Comparison of ENCODE assay signal across 8 mouse cellular contexts in genomic region chr3:88591950-88592731, GRCm38 (mm10). TPM values are rescaled to one million over a fixed set of nuclear protein-coding genes. Genes with fewer than 3 reads are reported as not detected.
DNase-seq lines count a peak whose midpoint lies in the region; ATAC-seq and TF ChIP-seq lines count a peak whose summit lies in the region.

No protein-coding gene starts in this region.

- peaks cover 84% of the 10 kb centered on the region for H3K4me1 ChIP-seq in E14TG2a.4 (replicated peaks; ENCODE audit: low read depth, low read length)
- H3K4me1 ChIP-seq in heart, embryonic 15.5 days (replicated peaks): peaks cover 34% of the 10 kb centered on the region

- H3K4me3 ChIP-seq in E14TG2a.4 (replicated peaks; ENCODE audit: low read length): peak overlapping the region; percentile 23; the same call in 1 of the 2 replicates
- no peak overlapping the region for H3K4me3 ChIP-seq in heart, embryonic 15.5 days

- WGBS in heart, embryonic 15.5 days: 27% methylated on average over 9 of the region's 9 CpGs

- H3K4me2 ChIP-seq in heart, embryonic 15.5 days: peak overlapping the region; percentile 28

- H3K36me3 ChIP-seq in E14TG2a.4 (ENCODE audit: insufficient read depth, low read length): peaks cover 43% of the 10 kb centered on the region
- peaks cover 16% of the 10 kb centered on the region for H3K36me3 ChIP-seq in heart, embryonic 15.5 days

- no peak for ATAC-seq in heart, embryonic 15.5 days (replicated peaks; ENCODE audit: insufficient number of reproducible peaks, insufficient read depth, low FRiP score, low read depth)

- intact Hi-C loops in heart, postnatal 25 days (cut with DNase I): loop anchor here (2.0 kb wide), 1 partner anchor 147 kb away; no protein-coding TSS in a partner anchor

- H3K9ac ChIP-seq in heart, embryonic 15.5 days: no peak overlapping the region

- DNase-seq in heart, adult 18-20 months: peak; percentile 53 to 81
- no peak for DNase-seq in heart, postnatal 25 days (ENCODE audit: low spot score)
- DNase-seq in cerebellum, postnatal 14 days: peak; percentile 63 to 74
- DNase-seq in layer of hippocampus, adult 9-10 months (ENCODE audit: low spot score): peak; percentile 58
- DNase-seq in mesoderm, embryonic 11.5 days (ENCODE audit: low read depth, low spot score): peak; percentile 76
- peak; percentile 53 for DNase-seq in thymus, postnatal 4 days

- H3K9me3 ChIP-seq in E14TG2a.4 (ENCODE audit: low read length): no peaks in the 10 kb centered on the region
- no peaks in the 10 kb centered on the region for H3K9me3 ChIP-seq in heart, embryonic 15.5 days (replicated peaks)

- TF ChIP-seq CTCF in E14TG2a.4 (conservative IDR thresholded peaks at IDR 0.05; ENCODE audit: low read length): peak; percentile 67

- no peaks in the 10 kb centered on the region for H3K27me3 ChIP-seq in E14TG2a.4 (ENCODE audit: insufficient read depth, low read length)
- H3K27me3 ChIP-seq in heart, embryonic 15.5 days: no peaks in the 10 kb centered on the region

- H3K27ac ChIP-seq in heart, embryonic 15.5 days: peak overlapping the region; percentile 13; the same call in 1 of the 2 replicates

RNA-seq across cellular contexts. Expression of gene Arhgef2, which starts 13.6 kb away (rescaled TPM):
- 10 to 100 TPM; 32.3 to 32.9 TPM for total RNA-seq in heart, adult 18-20 months (2021)
- total RNA-seq in heart, postnatal 25 days (2021): 10 to 100 TPM; 42.6 to 51.8 TPM
- 72.8 and 82.5 TPM in 2 replicates for polyA plus RNA-seq in heart, embryonic 15.5 days (2015; fragmentation: Nextera tagmentation; extraction: Ambion mirVana)

RNA-seq across cellular contexts. Expression of gene Ssr2, which starts 16.5 kb away (rescaled TPM):
- 10 to 100 TPM; 60.8 to 65.5 TPM for total RNA-seq in heart, adult 18-20 months (2021)
- 10 to 100 TPM; 80.7 to 93.3 TPM for total RNA-seq in heart, postnatal 25 days (2021)
- 164 and 178 TPM in 2 replicates for polyA plus RNA-seq in heart, embryonic 15.5 days (2015; fragmentation: Nextera tagmentation; extraction: Ambion mirVana)

RNA-seq across cellular contexts. Expression of gene Ubqln4, which starts 38.6 kb away (rescaled TPM):
- 10 to 100 TPM; 72.4 to 78.7 TPM for total RNA-seq in heart, adult 18-20 months (2021)
- 10 to 100 TPM; 67.4 to 71.2 TPM for total RNA-seq in heart, postnatal 25 days (2021)
- polyA plus RNA-seq in heart, embryonic 15.5 days (2015; fragmentation: Nextera tagmentation; extraction: Ambion mirVana): 30.0 and 34.9 TPM in 2 replicates

RNA-seq across cellular contexts. Expression of gene Lamtor2, which starts 39.3 kb away (rescaled TPM):
- 100 to 1,000 TPM; 102 to 104 TPM for total RNA-seq in heart, adult 18-20 months (2021)
- total RNA-seq in heart, postnatal 25 days (2021): 10 to 100 TPM; 84.2 to 92.5 TPM
- polyA plus RNA-seq in heart, embryonic 15.5 days (2015; fragmentation: Nextera tagmentation; extraction: Ambion mirVana): 119 and 144 TPM in 2 replicates

RNA-seq across cellular contexts. Expression of gene Rab25, which starts 44.0 kb away (rescaled TPM):
- total RNA-seq in heart, adult 18-20 months (2021): under 1 TPM in 1 of 2 experiments, not detected in 1; 0.26 TPM
- total RNA-seq in heart, postnatal 25 days (2021): not detected
- polyA plus RNA-seq in heart, embryonic 15.5 days (2015; fragmentation: Nextera tagmentation; extraction: Ambion mirVana): 0.92 and 4.0 TPM in 2 replicates
